Mouse (Mus musculus) limb, embryonic 10.5 days (tissue): ENCODE measurements around the gene Ankrd44. TPM values are rescaled to one million over a fixed set of nuclear protein-coding genes. Genes with fewer than 3 reads are reported as not detected.

Source experiments
- DNase-seq: peaks from one replicate; pipeline ENCODE4 v3.0.0-alpha.2; 2017; ENCODE audit warnings: low spot score
- H3K27ac ChIP-seq: fragments of 300-500 bp; sonication (generic); 2 replicates; pipeline ENCODE4 v1.5.1; 2016; ENCODE audit warnings: mild to moderate bottlenecking
- H3K27me3 ChIP-seq: fragments of 300-500 bp; sonication (generic); 2 replicates; pipeline ENCODE4 v1.6.1; 2016; ENCODE audit warnings: low read depth, mild to moderate bottlenecking; ENCODE audit not compliant: poor library complexity, severe bottlenecking
- H3K36me3 ChIP-seq: fragments of 300-500 bp; sonication (generic); 2 replicates; pipeline ENCODE4 v1.6.1; 2016; ENCODE audit warnings: mild to moderate bottlenecking, moderate library complexity
- H3K4me1 ChIP-seq: fragments of 300-500 bp; sonication (generic); 2 replicates; pipeline ENCODE4 v1.6.1; 2016
- H3K4me3 ChIP-seq: fragments of 300-500 bp; sonication (generic); 2 replicates; pipeline ENCODE4 v1.5.1; 2016; ENCODE audit warnings: mild to moderate bottlenecking, moderate library complexity
- H3K9me3 ChIP-seq: fragments of 300-500 bp; sonication (generic); replicated peaks from 2 replicates; pipeline ENCODE4 v1.6.1; 2016; ENCODE audit warnings: mild to moderate bottlenecking
- WGBS: fragments of 180-500 bp; shearing (Covaris S2); methylation state at CpG from one replicate; pipeline ENCODE4 v1.1.7; 2016; 5-methylcytosine and 5-hydroxymethylcytosine counted together
- polyA plus RNA-seq: library from polyadenylated mRNA; unstranded; fragments of >200 nt; fragmentation: Nextera tagmentation; extraction: Ambion mirVana; gene quantifications from 2 replicates; pipeline ENCODE4 v1.2.1, GENCODE M21; 2016

Ankrd44 gene
- polyA plus RNA-seq, 1 experiment from 2014 or later: 23.7 TPM

DNA sequence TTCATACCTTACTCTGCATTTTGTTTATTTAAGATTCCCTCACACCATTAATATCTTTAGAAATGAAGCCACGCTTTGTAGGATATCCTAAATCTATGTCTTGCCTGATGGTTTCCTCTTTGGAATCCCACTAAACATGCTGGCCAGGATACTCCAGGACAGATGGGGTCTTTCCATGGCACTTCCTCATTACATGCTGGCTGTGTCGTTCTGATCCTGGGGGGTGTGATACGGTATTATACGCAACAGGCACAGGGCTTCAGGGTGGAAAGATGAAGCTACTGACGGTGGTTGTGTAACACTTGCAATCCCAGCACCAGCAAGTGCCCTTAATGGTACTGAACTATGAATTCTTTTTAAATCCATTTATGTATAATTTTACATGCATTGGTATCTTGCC is 182.0 kb downstream of the Ankrd44 start:
- no peaks in the 10 kb centered on the region for H3K27me3 ChIP-seq
- no peak overlapping the region for H3K27ac ChIP-seq
- H3K9me3 ChIP-seq: no peaks in the 10 kb centered on the region
- no peak for DNase-seq
- WGBS: 91% methylated on average over 5 of the region's 5 CpGs
- H3K4me1 ChIP-seq: no peaks in the 10 kb centered on the region
- no peak overlapping the region for H3K4me3 ChIP-seq
- peaks cover 5% of the 10 kb centered on the region; the same call in 1 of the 2 replicates for H3K36me3 ChIP-seq

DNA sequence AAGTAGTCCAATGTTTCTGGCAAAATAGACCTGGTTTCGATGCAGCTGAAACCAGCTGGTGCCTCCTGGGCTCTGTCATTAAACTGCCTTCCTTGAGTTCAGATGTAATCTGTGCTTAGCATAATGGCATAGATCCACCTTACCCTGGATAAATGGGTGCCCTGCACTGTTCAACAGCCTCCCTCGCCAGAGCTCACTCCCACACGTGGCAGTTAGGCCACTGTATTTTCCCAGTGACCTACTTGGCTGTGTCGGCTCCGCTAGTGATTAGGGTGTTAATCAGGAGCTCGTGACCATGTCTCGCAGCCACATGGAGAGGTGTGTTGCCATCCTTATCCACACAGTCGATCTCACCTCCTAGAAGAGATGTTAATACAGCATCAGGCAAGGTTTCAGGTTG is 183.1 kb downstream of the Ankrd44 start:
- H3K27me3 ChIP-seq: no peaks in the 10 kb centered on the region
- 90% methylated on average over 8 of the region's 8 CpGs for WGBS
- no peak overlapping the region for H3K4me3 ChIP-seq
- peaks cover 3% of the 10 kb centered on the region; the same call in 1 of the 2 replicates for H3K4me1 ChIP-seq
- no peaks in the 10 kb centered on the region for H3K9me3 ChIP-seq
- H3K36me3 ChIP-seq: peaks cover 5% of the 10 kb centered on the region; the same call in 1 of the 2 replicates
- no peak overlapping the region for H3K27ac ChIP-seq
- DNase-seq: no peak

DNA sequence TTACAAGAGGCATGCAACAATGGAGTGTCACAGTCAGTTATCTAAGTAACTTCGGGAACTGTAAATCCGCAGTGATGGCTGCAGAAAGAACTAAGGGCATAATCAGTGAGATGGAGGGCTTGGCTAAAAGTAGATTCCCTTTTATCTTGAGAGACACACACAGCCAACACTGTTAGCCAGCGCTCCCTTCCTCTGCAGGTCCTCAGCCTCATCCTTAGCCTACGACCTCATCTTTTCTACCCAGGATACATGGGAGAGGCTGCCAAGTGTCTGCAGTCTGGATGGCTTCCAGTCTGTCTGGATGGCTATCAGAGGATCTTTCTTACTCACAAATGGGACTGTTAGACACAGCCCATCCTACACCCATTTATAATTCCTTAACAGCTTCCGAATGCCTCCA is 185.3 kb downstream of the Ankrd44 start:
- no peak for DNase-seq
- WGBS: 91% methylated on average over 5 of the region's 5 CpGs
- H3K27ac ChIP-seq: no peak overlapping the region
- H3K4me3 ChIP-seq: no peak overlapping the region
- H3K27me3 ChIP-seq: no peaks in the 10 kb centered on the region
- H3K9me3 ChIP-seq: no peaks in the 10 kb centered on the region
- H3K36me3 ChIP-seq: peaks cover 5% of the 10 kb centered on the region; the same call in 1 of the 2 replicates
- H3K4me1 ChIP-seq: peaks cover 3% of the 10 kb centered on the region; the same call in 1 of the 2 replicates

DNA sequence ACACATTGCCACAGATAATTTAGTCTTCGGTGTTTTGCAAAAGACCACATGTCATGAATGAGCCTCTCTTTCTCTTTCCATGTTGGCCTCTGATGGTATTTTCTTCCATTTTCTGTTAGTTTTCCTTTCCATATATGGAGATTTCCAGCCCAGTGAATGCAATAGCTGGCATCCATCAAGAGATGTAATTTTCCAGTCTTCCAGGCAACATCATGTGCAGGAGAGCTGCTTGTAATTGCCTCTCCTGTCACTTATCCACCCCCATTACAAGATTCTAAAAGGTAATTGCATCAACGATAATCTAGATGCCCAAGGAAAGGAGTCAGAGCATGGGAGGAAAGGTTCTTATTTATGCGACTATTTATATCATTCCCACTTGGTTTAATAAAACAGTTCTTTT is 188.7 kb downstream of the Ankrd44 start:
- Histone ChIP-seq H3K9me3 (no peaks in the 10 kb centered on the region), H3K27ac (no peak overlapping the region), H3K36me3 (peaks cover 5% of the 10 kb centered on the region; the same call in 1 of the 2 replicates), H3K27me3 (no peaks in the 10 kb centered on the region), H3K4me3 (no peak overlapping the region), H3K4me1 (peaks cover 3% of the 10 kb centered on the region)
- DNase-seq: no peak
- 92% methylated on average over 3 of the region's 3 CpGs for WGBS

DNA sequence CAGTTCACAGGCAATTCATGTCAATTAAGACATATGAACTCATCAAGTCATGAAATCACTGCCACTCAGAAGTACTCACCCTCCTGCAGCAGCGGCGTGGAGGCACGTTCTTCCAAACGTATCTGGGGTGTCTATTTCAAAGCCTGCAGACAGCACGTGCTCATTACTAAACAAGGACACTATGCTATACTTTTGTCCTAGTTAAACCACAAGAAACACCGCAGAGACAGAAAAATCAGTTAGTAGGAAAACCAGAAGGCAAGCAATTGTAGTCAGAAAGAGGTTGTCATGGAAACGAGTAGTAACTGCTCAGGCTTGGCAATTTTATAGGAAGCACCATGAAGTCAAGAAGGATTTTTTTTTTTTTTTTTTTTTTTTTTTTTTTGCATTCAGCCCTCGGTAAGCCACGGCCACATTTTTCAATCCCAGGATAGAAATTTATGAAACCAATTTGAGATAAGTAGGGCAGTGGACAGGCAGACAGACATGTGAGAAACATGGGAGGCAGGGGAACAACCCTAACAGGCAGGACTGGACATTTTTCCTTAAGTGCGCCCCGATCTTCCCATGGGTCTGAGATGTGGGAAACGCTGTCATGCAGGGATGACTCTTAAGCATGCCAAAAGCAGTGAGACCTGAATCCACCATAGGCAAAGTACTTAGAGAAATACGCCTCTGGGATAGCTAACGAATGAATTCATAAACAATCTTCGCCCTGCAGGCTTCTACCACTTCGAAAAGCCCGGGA is 191.1 kb downstream of the Ankrd44 start:
- 76% methylated on average over 17 of the region's 17 CpGs for WGBS
- Histone ChIP-seq H3K36me3 (peaks cover 12% of the 10 kb centered on the region; the same call in 1 of the 2 replicates), H3K27me3 (no peaks in the 10 kb centered on the region), H3K9me3 (no peaks in the 10 kb centered on the region), H3K4me3 (no peak overlapping the region), H3K4me1 (peaks cover 3% of the 10 kb centered on the region), H3K27ac (no peak overlapping the region)
- DNase-seq: no peak

DNA sequence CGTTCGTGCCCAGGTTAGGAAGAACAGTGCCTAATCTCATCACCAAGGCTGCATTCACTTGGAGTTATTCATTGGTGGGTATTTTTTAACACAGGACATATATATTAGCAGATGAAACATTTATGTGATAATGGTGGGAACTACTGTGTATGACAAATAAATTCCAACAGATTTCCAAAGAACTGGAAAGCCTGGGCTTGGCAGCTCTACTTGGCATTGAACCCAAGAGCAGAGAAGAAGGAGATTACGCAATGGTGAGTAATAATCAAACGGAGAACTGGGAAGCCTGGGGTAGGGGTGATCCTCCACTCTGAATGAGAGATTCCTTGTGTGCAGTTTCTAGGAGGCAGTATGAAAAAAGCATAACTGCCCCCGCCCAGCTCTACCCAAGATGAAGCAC is 196.9 kb downstream of the Ankrd44 start:
- Histone ChIP-seq H3K36me3 (peaks cover 35% of the 10 kb centered on the region), H3K4me1 (no peaks in the 10 kb centered on the region), H3K9me3 (no peaks in the 10 kb centered on the region), H3K27me3 (no peaks in the 10 kb centered on the region), H3K27ac (no peak overlapping the region), H3K4me3 (no peak overlapping the region)
- no peak for DNase-seq
- 91% methylated on average over 5 of the region's 5 CpGs for WGBS

DNA sequence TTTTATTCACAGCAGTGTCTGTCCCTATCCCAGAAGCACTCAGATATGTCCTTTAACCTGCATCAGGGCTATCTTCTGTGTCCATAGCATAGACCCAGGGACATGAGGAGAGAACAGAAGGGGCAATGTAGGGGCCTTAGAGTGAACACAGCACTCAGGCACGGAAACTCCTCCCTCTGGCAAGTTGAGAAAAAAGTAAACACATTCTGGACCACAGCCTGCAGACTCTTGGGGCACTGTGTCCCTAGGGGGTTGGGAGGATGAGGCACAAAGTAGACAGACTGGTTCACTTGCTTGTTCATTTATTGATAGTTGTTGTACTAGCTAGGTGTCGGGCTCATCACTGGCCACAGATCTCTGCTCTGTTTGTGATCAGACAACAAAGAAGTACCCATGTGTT is 199.6 kb downstream of the Ankrd44 start:
- DNase-seq: no peak
- Histone ChIP-seq H3K4me1 (no peaks in the 10 kb centered on the region), H3K9me3 (no peaks in the 10 kb centered on the region), H3K36me3 (peaks cover 27% of the 10 kb centered on the region), H3K27me3 (no peaks in the 10 kb centered on the region), H3K4me3 (no peak overlapping the region), H3K27ac (no peak overlapping the region)
- 75% methylated on average over 2 of the region's 2 CpGs for WGBS

DNA sequence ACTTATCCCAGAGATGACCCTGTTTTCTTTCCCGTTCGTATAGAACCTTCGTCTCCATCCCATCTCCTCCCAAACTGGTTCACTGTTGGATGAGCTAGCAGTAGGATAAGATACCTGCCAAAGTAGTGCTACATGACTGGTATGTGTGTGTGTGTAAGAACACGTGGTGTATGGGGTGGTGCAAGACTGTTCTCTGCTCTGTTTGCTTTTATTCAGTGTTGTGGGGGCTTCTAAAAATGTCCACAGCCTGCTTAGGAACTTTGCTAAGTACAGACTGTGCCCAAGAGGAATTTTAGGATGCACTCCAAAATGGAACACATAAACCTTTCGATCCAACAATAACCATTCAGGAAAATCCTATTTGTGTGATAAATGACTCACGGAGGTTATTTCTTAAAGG is 209.3 kb downstream of the Ankrd44 start:
- H3K27me3 ChIP-seq: no peaks in the 10 kb centered on the region
- peaks cover 6% of the 10 kb centered on the region; the same call in 1 of the 2 replicates for H3K36me3 ChIP-seq
- H3K4me1 ChIP-seq: peaks cover 7% of the 10 kb centered on the region
- DNase-seq: no peak
- H3K4me3 ChIP-seq: no peak overlapping the region
- H3K9me3 ChIP-seq: no peaks in the 10 kb centered on the region
- H3K27ac ChIP-seq: no peak overlapping the region
- 90% methylated on average over 6 of the region's 6 CpGs for WGBS

DNA sequence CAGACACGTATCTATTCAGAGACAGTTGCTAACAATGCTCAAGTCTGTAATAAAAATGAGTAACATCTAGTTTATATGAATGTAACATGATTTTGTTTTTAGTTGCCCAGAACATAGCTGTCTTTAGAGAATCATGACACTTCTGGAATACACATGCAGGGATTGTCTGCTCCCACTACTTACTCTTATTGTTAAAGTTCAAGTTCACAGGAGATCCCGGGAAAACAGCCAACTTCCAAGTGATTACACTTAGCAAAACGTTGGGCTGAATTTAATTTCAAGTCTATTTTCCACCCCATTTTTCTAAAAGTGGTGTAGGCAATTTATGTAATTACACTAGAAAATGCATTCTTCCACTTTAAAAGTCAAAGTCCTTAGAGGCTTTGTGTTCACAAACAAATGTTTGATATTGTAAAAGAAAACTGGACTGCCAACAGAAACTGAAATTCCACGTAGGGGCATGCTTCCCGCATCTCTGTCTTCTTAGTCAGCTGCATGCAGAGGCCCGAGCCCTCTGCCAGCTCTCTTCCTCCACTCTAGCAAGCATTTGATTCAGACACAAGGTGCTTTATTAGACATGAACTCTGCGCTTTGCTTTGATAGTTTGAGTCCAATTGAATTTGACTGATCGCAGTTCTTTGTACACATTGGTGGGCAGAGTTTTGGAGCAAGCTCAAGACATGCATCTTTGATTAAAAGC is 211.0 kb downstream of the Ankrd44 start:
- no peaks in the 10 kb centered on the region for H3K9me3 ChIP-seq
- no peaks in the 10 kb centered on the region for H3K27me3 ChIP-seq
- WGBS: 87% methylated on average over 8 of the region's 8 CpGs
- no peak overlapping the region for H3K4me3 ChIP-seq
- no peak for DNase-seq
- H3K27ac ChIP-seq: no peak overlapping the region
- peaks cover 7% of the 10 kb centered on the region for H3K4me1 ChIP-seq
- peaks cover 8% of the 10 kb centered on the region; the same call in 1 of the 2 replicates for H3K36me3 ChIP-seq

DNA sequence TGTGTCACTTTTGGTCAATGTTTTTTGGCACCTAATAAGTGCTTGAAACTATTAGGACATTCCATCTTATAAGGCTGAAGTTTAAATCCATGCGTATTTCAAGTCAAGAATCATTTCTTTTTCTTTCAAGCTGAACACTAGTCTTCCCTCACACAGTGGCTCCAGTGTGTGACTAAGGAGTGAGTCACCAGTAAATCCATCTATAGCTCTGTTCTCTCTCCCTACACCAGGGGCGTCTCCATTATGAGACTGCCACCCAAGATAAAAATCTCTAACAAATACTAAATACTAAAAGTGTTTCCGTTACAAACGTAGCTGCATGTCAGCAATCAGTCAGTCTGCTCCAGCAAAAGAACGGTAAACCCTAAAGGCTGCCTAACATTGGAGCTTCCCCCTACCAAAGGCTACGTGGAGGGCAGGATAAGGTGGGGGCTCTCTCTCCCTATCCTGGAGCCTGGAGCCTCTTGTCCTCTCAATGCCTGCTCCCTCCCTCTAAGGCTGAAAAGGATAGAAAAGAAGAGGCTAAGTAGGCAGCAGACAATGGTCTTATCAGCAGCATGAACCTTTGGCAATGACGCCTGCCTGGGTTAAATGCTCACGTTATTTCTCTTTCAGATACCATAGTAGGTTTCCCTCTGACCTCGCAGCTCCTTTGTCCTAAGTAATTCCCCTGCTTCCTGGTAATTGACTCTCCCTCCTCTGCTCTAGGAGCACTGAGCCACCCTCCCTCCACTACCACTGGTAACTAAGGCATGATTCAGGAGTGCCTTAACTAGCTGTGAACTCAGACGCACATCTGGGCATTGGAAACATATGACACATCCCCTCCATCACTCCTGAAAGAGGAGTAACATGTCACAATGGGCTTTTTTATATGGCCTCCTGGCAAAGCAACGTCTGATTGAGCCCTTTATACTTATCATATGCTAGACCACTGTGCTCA is 212.7 kb downstream of the Ankrd44 start:
- H3K4me1 ChIP-seq: peaks cover 7% of the 10 kb centered on the region
- DNase-seq: no peak
- no peaks in the 10 kb centered on the region for H3K9me3 ChIP-seq
- no peak overlapping the region for H3K4me3 ChIP-seq
- peaks cover 12% of the 10 kb centered on the region; the same call in 1 of the 2 replicates for H3K36me3 ChIP-seq
- WGBS: 54% methylated on average over 11 of the region's 11 CpGs
- no peaks in the 10 kb centered on the region for H3K27me3 ChIP-seq
- no peak overlapping the region; the same call in 1 of the 2 replicates for H3K27ac ChIP-seq

DNA sequence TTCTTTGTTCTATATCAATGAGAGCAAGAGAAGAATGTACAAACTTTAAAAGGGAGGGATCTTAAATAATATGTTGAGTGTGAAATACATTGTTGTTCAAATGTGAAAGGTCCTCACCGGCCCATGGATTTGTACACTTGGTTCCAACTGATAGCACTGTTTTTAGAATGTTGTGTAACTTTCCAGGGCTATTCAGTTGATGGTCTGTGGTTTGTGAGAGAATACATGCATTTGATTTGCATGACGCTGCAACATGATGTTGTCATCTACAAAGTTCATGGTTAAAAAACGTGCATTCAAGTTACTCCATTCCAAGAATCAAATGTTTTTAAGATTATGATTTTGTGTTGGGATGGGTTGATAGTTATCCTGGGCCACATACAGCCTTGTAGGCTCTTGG is 214.6 kb downstream of the Ankrd44 start:
- DNase-seq: no peak
- H3K36me3 ChIP-seq: peaks cover 12% of the 10 kb centered on the region; the same call in 1 of the 2 replicates
- WGBS: 97% methylated on average over 3 of the region's 3 CpGs
- H3K27me3 ChIP-seq: no peaks in the 10 kb centered on the region
- peaks cover 7% of the 10 kb centered on the region for H3K4me1 ChIP-seq
- no peak overlapping the region for H3K27ac ChIP-seq
- H3K9me3 ChIP-seq: no peaks in the 10 kb centered on the region
- H3K4me3 ChIP-seq: no peak overlapping the region

DNA sequence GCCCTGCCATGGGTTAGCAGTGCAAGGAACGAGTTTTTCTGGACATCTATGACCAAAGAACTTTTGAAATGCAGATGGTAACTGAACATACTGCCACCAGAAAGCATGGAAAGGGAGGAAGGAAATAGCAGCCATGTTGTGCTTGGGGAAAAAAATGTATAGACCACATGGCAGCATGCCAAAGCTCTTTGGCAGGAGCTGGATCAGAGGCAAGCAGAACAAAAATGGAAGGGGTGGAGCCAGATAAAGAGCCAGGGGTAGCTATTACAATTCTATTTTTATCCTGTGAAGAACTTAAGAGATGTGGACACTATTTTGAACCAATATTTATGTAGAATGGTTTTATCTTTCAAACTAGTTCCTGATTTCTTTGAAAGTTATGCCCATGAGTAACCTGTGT is 215.6 kb downstream of the Ankrd44 start:
- no peak overlapping the region for H3K4me3 ChIP-seq
- no peak overlapping the region for H3K27ac ChIP-seq
- H3K4me1 ChIP-seq: peaks cover 7% of the 10 kb centered on the region
- no peaks in the 10 kb centered on the region for H3K27me3 ChIP-seq
- WGBS: 91% methylated on average over 1 of the region's 1 CpGs
- no peak for DNase-seq
- H3K9me3 ChIP-seq: no peaks in the 10 kb centered on the region
- peaks cover 12% of the 10 kb centered on the region; the same call in 1 of the 2 replicates for H3K36me3 ChIP-seq
